Mouse (Mus musculus): ENCODE results near the gene Clcnka.

The Clcnka gene

DNA sequence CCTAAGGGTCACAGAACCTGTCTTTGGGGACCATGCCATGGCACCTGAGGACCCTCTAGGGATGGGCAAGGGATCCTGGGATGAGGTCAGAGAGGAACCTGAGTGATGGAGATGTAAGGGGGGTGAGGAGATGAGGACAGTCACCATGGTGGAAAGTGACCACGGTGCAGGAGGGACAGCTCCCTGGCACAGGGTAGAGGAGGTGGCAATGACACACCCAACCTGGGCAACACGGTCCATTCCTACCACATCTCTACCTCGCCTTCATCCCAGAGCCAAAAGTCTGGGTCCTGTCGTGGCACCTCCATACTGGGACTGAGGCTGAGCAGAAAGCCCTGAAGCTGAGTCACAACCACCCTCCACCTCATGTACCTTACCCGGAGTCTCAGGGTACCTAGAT, 24.3 kb upstream of the Clcnka start:
- in situ Hi-C loops (cut with MseI, MboI) = no loop called here

- in situ Hi-C loops (cut with MseI, MboI) = no loop called here
Observed at GRCm38 (mm10) chr4:141421423-141421822, 22.9 kb upstream of the Clcnka start.

DNA sequence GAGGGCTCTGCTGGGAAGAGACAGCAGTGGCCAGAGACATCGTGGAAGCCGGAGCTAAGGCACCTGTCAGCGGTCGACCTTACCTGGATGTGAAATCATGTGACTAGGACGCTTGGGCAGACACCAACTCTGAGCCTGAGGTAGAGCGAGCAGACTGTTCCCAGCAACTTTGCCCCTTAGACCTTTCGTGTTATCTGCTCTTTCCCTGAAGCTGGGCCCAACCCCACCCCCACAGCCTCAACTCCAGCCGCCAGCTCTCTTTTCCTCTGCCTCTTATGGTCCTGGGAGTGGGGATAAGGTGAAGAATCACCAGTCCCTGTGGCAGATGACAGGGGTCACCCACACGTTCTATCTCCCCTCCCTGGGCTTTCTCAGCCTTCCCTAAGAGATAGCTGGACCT, 22.4 kb upstream of the Clcnka start:
- in situ Hi-C loops (cut with MseI, MboI) = no loop called here

- in situ Hi-C loops (cut with MseI, MboI) = no loop called here
Observed at GRCm38 (mm10) chr4:141420192-141420829, 21.8 kb upstream of the Clcnka start, which contains the start of gene Hspb7. TSS of gene Hspb7 (plus strand) at chr4:141420779.

DNA sequence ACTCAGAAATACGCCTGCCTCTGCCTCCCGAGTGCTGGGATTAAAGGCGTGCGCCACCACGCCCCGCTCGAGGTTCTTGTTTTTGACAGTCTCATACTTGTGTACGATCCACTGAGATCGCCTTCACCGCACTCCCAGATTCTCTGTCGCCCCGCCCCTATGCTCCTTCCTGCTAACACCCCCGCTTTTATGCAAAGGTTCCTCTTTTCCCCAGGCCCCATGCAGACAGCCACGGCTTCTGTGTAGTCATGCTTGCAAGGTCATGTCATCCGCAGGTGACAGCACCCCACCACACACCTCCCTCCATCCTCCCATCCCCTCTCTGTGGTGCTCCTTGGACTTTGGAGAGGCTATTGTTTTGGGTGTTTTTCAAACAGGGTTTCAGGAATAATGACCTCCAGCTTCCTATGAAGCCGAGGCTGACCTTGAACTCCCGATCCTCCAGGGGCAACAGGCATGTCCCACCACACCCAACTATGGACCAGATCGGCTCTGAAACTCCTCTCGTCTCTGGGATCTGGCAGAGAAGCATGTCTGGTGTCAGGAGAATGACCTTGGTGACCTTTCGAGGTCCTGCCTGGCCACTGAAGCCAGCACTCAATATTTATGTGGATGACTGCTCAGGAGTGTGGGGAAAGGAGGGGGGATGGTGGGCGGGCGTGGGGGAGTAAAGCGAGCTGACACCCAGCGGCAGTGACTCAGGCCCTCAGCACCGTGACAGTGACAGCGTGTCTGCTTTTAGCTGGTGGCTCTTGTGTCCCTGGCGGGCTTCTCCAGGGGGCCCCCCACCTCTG, 21.1 kb upstream of the Clcnka start:
- in situ Hi-C loops (cut with MseI, MboI) = no loop called here

DNA sequence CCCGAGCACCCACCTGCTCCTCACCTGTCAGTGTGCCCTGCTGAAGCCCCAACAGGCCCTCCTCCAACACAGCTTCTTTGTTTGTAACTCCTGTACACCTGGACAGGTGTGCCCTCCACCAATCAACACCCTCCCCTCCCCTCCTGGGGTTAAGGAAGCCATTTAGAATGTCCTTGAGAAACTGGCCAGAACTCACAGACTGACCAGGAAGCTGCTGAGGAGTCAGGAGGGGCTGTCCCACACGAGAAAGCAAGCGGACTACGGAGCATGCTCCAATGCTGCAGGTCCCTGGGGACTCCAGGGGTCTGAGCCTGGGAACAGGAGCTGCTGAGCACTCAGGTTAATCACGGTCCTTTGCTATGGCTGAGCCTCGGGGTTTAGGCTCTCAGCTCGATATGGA, 17.4 kb upstream of the Clcnka start, which contains the start of gene Clcnkb:
Clcnkb (minus strand) TSS at position 91 of the 400 bp plus-strand sequence.
- in situ Hi-C loops (cut with MseI, MboI) = no loop called here

- in situ Hi-C loops (cut with MseI, MboI) = no loop called here
Observed at GRCm38 (mm10) chr4:141411430-141411992, 13.0 kb upstream of the Clcnka start.

DNA sequence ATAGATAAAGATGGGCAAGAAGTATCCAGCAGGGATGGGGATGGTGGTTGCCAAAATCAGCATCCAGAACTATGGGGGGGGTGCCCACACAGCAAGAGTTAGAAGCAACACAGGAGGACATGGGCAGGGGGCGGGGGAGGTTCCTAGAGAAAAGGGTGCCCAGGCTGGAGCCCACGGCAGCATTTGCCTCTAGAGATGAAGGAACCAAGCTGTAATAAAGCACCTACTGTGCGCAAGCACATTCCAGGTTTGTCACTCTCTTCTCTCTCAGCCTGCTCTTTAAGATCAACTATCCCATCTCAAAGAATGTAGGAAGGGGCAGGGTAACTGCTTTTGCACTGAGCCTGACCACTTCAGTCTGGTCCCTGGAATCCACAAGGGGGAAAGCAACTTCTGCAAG, 10.1 kb upstream of the Clcnka start:
- in situ Hi-C loops (cut with MseI, MboI) = no loop called here

- in situ Hi-C loops (cut with MseI, MboI) = no loop called here
Observed at GRCm38 (mm10) chr4:141406516-141407299, 8.2 kb upstream of the Clcnka start.

DNA sequence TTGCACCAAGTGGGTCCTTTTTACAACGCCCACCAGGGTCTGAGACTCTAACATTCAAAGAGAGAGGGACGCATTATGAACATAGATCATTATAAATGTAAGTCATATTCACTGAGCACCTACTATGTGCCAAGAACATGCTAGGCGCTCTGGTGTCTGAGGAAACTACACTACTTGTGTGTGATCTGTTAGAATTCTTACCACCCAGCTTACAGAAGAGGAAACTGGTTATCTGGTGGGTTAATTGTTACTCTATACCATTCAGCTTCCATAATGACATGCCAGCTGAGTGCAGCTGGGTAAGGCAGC, 6.7 kb upstream of the Clcnka start:
- in situ Hi-C loops (cut with MseI, MboI) = no loop called here

DNA sequence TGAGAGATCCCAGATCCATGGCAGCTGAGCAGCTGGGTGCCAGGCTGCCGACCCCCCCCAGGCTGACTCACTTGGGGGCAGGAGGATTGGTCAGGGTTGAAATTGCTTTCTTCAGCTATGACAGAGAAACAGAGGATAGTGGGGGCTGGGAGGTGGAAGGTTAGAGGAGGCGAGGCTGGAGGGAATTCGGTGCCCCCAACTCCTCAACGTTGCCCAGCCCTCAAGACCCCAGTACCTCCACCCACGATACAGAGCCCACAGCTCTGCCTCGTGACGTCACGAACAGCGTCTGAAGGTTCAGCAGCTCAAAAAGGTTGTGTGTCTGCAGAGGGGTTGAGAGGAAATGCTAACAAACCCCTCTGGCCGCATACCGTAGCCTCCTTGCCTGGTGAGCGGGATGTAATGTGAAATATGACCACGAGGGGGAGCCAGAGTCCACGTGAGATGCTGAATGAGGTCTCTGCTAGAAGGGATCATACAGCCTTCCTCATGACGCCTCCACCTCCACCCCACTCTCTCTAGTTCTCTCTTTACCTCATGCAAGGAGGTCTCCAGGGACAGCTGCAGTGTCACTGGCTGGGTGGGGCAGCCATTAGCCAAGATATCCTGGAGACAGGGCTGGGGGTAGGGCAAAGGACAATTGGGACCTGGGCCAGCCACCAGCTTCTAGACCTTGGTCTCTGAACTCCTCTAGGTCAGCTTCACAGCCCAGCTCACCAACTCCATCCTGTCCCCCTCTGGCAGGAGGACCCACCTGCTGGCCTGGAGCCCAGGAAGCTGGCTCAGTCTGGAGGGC, 6.2 kb upstream of the Clcnka start:
- in situ Hi-C loops (cut with MseI, MboI) = no loop called here

DNA sequence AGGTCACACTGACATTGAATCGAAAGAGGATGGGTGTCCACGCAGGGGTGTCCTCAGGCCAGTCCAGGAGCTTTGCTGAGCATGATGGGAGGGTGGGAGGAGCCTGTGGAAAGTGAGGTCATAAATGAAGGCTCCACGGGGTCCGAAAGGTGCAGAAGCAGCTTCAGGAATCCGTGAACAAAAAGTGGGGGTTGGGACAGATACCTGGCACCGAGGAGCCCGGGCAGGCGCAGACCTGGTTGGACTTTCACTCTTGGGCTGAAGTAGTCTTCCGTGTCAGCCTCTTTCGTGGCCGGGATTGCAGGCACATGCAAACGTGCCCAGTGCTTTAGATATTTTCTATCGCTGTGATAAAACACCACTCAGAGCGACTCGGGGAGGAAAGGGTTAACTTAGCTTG, 1.6 kb upstream of the Clcnka start:
- in situ Hi-C loops (cut with MseI, MboI) = no loop called here

DNA sequence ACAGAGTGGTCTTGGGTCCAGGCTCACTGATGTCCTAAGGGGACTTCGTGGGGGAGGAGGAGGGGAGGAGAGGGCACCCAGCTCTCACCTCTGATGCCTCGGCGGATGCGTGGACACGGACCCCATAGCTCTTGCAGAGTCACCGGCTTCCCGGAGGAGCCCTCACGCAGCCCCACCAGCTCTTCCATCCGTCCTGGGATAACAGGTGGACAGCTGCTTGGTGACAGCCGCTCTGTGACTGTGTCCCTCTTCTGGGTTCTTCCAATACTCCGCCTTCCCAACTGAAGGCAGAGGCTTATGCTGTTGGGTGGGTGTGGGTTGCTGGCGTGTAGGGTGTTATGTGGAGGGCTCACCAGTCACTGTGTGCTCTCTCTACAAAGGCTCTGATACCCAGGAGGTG, 663 bp downstream of the Clcnka start:
- in situ Hi-C loops (cut with MseI, MboI) = no loop called here

- in situ Hi-C loops (cut with MseI, MboI) = loop anchor here in 1 of 2 experiments (5.0 kb wide), 1 partner anchor 33 kb away; no protein-coding TSS in a partner anchor
Observed at GRCm38 (mm10) chr4:141394751-141395150, 3.8 kb downstream of the Clcnka start.

GRCm38 (mm10) chr4:141391293-141391692, 7.2 kb downstream of the Clcnka start:
- in situ Hi-C loops (cut with MseI, MboI) = loop anchor here in 1 of 2 experiments (5.0 kb wide), 1 partner anchor 36 kb away; no protein-coding TSS in a partner anchor

GRCm38 (mm10) chr4:141389366-141390150, 9.0 kb downstream of the Clcnka start:
- in situ Hi-C loops (cut with MseI, MboI) = loop anchor here in 1 of 2 experiments (5.0 kb wide), 1 partner anchor 38 kb away; no protein-coding TSS in a partner anchor

DNA sequence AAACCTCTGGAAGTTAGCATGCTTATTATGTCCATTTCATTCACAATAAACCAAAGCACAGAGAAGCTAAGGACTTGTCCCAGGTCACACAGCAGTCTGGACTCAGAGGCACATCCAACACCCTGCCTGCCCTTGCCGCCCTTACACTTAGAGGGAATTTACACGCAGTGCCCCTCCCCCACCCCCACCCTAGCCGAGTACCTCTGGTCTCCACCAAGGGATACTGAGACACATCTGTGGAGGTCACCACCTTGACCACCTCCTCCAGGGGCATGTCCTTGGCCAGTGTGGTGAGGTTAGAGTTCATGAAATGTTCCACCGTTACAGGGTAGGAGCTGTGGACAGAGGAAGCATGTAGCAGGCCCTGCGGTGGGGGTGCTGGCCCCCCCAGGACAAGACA, 10.6 kb downstream of the Clcnka start:
- in situ Hi-C loops (cut with MseI, MboI) = no loop called here

DNA sequence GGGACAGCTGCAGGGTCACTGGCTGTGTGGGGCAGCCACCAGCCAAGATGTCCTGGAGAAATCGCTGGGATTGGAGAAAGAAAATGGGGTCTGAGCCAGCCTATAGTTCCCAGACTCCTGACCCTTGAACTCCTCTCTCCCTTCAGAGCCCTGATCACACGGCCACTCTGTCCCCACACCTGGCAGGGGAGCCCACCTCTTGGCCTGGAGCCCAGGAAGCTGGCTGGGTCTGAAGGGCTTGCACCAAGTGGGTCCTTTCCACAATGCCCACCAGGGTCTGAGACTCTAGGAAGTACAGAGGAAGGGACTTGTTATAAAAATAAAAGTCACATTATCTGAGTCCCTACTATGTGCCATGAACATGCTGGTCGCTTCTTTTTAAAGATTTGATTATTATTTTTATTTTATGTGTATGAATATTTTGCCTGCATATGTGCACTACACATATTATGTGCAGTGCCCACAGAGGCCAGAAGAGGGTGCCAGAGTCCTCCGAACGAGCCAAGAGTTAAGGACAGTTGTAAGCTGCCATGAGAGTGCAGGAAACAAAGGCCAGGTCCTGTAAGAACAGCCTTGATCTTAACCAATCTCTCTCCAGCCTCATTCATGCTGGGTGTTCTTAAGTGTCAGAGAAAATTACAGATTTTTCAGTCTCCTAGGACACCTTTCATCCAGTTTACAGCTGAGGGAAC, 11.3 kb downstream of the Clcnka start:
- in situ Hi-C loops (cut with MseI, MboI) = no loop called here

DNA sequence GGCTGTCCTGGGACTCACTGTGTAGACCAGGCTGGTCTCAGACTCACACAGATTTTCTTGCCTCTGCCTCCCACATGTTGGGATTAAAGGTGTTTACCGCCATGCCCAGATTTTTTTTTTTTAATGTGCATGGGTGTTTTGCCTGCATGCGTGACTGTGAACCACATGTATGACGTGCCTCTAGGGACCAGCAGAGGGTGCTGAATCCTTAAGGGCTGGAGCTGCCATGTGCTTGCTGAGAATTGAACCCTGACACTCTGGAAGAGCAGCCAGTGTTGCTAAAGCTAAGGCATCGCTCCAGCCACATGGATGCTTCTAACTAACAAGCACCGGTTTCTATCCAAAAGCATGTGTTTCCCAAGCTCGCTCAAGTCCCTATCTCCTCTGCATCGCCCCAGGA, 12.4 kb downstream of the Clcnka start:
- in situ Hi-C loops (cut with MseI, MboI) = no loop called here

DNA sequence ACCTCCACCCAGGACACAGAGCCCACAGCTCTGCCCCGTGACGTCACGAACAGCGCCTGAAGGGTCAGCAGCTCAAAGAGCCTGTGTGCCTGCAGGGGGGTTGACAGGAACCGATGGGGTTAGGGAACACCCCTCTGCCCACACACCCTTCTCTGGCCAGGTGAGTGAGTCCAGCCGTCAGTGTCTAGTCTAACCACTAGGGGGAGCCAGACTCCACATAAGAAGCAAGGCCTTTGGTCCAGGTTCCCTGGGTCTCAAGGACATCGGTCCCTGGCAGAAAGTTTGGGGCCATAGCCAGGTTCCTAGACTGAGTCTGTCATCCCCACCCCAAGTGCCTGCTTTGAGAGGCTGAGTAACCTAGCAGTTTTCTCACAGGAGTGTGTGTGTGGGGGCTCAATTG, 13.2 kb downstream of the Clcnka start:
- in situ Hi-C loops (cut with MseI, MboI) = no loop called here
